1 mouse cellular context compared by ENCODE assay signal in genomic region chr4:127319613-127320012, GRCm38 (mm10).
TF ChIP-seq lines count a peak whose summit lies in the region.

No protein-coding gene starts in this region.

TF ChIP-seq in MEL, 35 proteins besides CTCF, POLR2A, EP300 and RAD21:
- TF ChIP-seq ZC3H11A (IDR thresholded peaks at IDR 0.05; ENCODE audit: low read depth, low read length) = 0 out of 2 replicates have a peak, but pooled peaks have one; percentile 17
- no peak for TF ChIP-seq NELFE (IDR thresholded peaks at IDR 0.05; ENCODE audit: low read depth, low read length)
- peak; percentile 48 for TF ChIP-seq SMC3 (IDR thresholded peaks at IDR 0.05; ENCODE audit: low read depth, low read length)
- TF ChIP-seq ELF1 (IDR thresholded peaks at IDR 0.05; ENCODE audit: low read depth, low read length) = no peak
- no peak for TF ChIP-seq HCFC1 (IDR thresholded peaks at IDR 0.05; ENCODE audit: low read depth, low read length)
